In genomic region chr10:13007876-13008736, GRCm38 (mm10) we compare ENCODE assay signal across 8 mouse cellular contexts. TPM values are rescaled to one million over a fixed set of nuclear protein-coding genes. Genes with fewer than 3 reads are reported as not detected.
DNase-seq lines count a peak whose midpoint lies in the region; ATAC-seq and TF ChIP-seq lines count a peak whose summit lies in the region.

No protein-coding gene starts in this region.

- H3K27ac ChIP-seq in hindbrain, embryonic 10.5 days: peak overlapping the region; percentile 90
- peak overlapping the region; percentile 59 for H3K27ac ChIP-seq in lung, postnatal 0 days (ENCODE audit: low read length)

- H3K4me2 ChIP-seq in lung, postnatal 0 days (replicated peaks; ENCODE audit: low read depth, low read length): peak overlapping the region; percentile 91

- peak; percentile 99 for DNase-seq in MN1 (ENCODE audit: low spot score)
- DNase-seq in cerebellum, adult 9-10 months: peak; percentile 95
- DNase-seq in hindbrain, embryonic 10.5 days (ENCODE audit: low spot score): peak; percentile 94
- DNase-seq in layer of hippocampus, adult 9-11 months: peak; percentile 98
- DNase-seq in lung, postnatal 0 days (ENCODE audit: low spot score): peak; percentile 99
- DNase-seq in ovary, postnatal 14 days (ENCODE audit: low spot score): peak; percentile 90
- DNase-seq in thymus, postnatal 14 days: peak; percentile 94

- H3K9me3 ChIP-seq in hindbrain, embryonic 10.5 days: no peaks in the 10 kb centered on the region
- H3K9me3 ChIP-seq in lung, postnatal 0 days (ENCODE audit: low read length): no peaks in the 10 kb centered on the region

- peaks cover 14% of the 10 kb centered on the region; the same call in 1 of the 2 replicates for H3K36me3 ChIP-seq in hindbrain, embryonic 10.5 days
- H3K36me3 ChIP-seq in lung, postnatal 0 days (ENCODE audit: insufficient read depth, low read length): no peaks in the 10 kb centered on the region

- ATAC-seq in frontal cortex, adult (ENCODE audit: low TSS enrichment): peak; percentile 100
- peak; percentile 100 for ATAC-seq in lung, postnatal 0 days

- H3K27me3 ChIP-seq in hindbrain, embryonic 10.5 days (ENCODE audit: insufficient read depth, poor library complexity, severe bottlenecking): no peaks in the 10 kb centered on the region
- no peaks in the 10 kb centered on the region for H3K27me3 ChIP-seq in lung, postnatal 0 days (replicated peaks; ENCODE audit: insufficient read depth, low read length)

- whole genome bisulfite sequencing in hindbrain, embryonic 10.5 days: 4% methylated on average over 52 of the region's 52 CpGs
- WGBS in lung, postnatal 0 days: 5% methylated on average over 52 of the region's 52 CpGs

- TF ChIP-seq CTCF in lung, postnatal 0 days (IDR thresholded peaks at IDR 0.05): no peak; the same call in 1 of the 2 replicates

- H3K4me1 ChIP-seq in hindbrain, embryonic 10.5 days (replicated peaks): peaks cover 15% of the 10 kb centered on the region
- H3K4me1 ChIP-seq in lung, postnatal 0 days (ENCODE audit: insufficient read depth, low read depth, low read length): 0 out of 2 replicates have a peak, but pooled peaks cover 9% of the 10 kb centered on the region

- no peak for TF ChIP-seq EP300 in lung, postnatal 0 days (IDR thresholded peaks at IDR 0.05)

- peak overlapping the region; percentile 98 for H3K4me3 ChIP-seq in hindbrain, embryonic 10.5 days
- peak overlapping the region; percentile 66 for H3K4me3 ChIP-seq in lung, postnatal 0 days (ENCODE audit: low read depth, low read length)

- H3K9ac ChIP-seq in lung, postnatal 0 days (replicated peaks; ENCODE audit: low read depth): peak overlapping the region; percentile 66

RNA-seq across cellular contexts. Expression of gene Sf3b5, which starts 3.0 kb away (rescaled TPM):
- polyA plus RNA-seq in hindbrain, embryonic 10.5 days (2016; fragmentation: Nextera tagmentation; extraction: Ambion mirVana): 44.0 and 47.3 TPM in 2 replicates
- 27.1 TPM in 2 replicates for polyA plus RNA-seq in lung, postnatal 0 days (2015; fragmentation: Nextera tagmentation; extraction: Ambion mirVana)

RNA-seq across cellular contexts. Expression of gene Stx11, which starts 44.0 kb away (rescaled TPM):
- 1.6 and 2.3 TPM in 2 replicates for polyA plus RNA-seq in hindbrain, embryonic 10.5 days (2016; fragmentation: Nextera tagmentation; extraction: Ambion mirVana)
- 8.9 and 12.0 TPM in 2 replicates for polyA plus RNA-seq in lung, postnatal 0 days (2015; fragmentation: Nextera tagmentation; extraction: Ambion mirVana)

RNA-seq across cellular contexts. Expression of gene Plagl1, which starts 52.2 kb away (rescaled TPM):
- 56.1 and 59.4 TPM in 2 replicates for polyA plus RNA-seq in hindbrain, embryonic 10.5 days (2016; fragmentation: Nextera tagmentation; extraction: Ambion mirVana)
- 43.4 and 44.8 TPM in 2 replicates for polyA plus RNA-seq in lung, postnatal 0 days (2015; fragmentation: Nextera tagmentation; extraction: Ambion mirVana)

Comparison
In these comparisons a context has a peak if more than half of its experiments do, and no peak if none do; other contexts are left out.
1. Peak in every context shown above with its lines: DNase-seq, ATAC-seq, H3K4me3 ChIP-seq and H3K27ac ChIP-seq.